In genomic region chr6:12748454-12748786, GRCm38 (mm10) we compare ENCODE assay signal across 9 mouse cellular contexts. TPM values are rescaled to one million over a fixed set of nuclear protein-coding genes. Genes with fewer than 3 reads are reported as not detected.
DNase-seq lines count a peak whose midpoint lies in the region; ATAC-seq lines count a peak whose summit lies in the region.
"Had no signal": no experiment of that assay in that cellular context is flagged by ENCODE, and none has a peak within 500 bp of the region (broad histone marks: within the 10 kb centered on the region; RNA-seq: fewer than 3 reads in every experiment).

No protein-coding gene starts in this region.

- H3K9me3 ChIP-seq in heart, embryonic 13.5 days = no peaks in the 10 kb centered on the region
- no peaks in the 10 kb centered on the region for H3K9me3 ChIP-seq in forebrain, embryonic 16.5 days (ENCODE audit: control insufficient read depth, low read length)
- H3K9me3 ChIP-seq in liver, embryonic 13.5 days (replicated peaks) = no peaks in the 10 kb centered on the region

- no peak for ATAC-seq in heart, embryonic 13.5 days (ENCODE audit: extremely low read depth, insufficient number of reproducible peaks, low FRiP score, low TSS enrichment)
- ATAC-seq in forebrain, embryonic 16.5 days = peak; percentile 10
- ATAC-seq in liver, embryonic 13.5 days (ENCODE audit: low read depth) = no peak; the same call in 1 of the 2 replicates
- ATAC-seq in inflammation-experienced regulatory T-cells, adult 6 months = no peak

- WGBS in heart, embryonic 13.5 days = 2% methylated on average over 6 of the region's 6 CpGs
- WGBS in forebrain, embryonic 16.5 days = 0% methylated on average over 6 of the region's 6 CpGs
- WGBS in liver, embryonic 13.5 days (ENCODE audit: insufficient replicate concordance) = 2% methylated on average over 6 of the region's 6 CpGs

- peak overlapping the region; percentile 91 for H3K4me2 ChIP-seq in heart, embryonic 13.5 days
- peak overlapping the region; percentile 63 for H3K4me2 ChIP-seq in forebrain, embryonic 16.5 days (ENCODE audit: low read length)
- H3K4me2 ChIP-seq in liver, embryonic 13.5 days = peak overlapping the region; percentile 69

- no peaks in the 10 kb centered on the region for H3K27me3 ChIP-seq in heart, embryonic 13.5 days (replicated peaks)
- H3K27me3 ChIP-seq in forebrain, embryonic 16.5 days (replicated peaks; ENCODE audit: control insufficient read depth, insufficient read depth, low read length) = no peaks in the 10 kb centered on the region
- H3K27me3 ChIP-seq in liver, embryonic 13.5 days = peaks cover 38% of the 10 kb centered on the region

- H3K27ac ChIP-seq in heart, embryonic 13.5 days (replicated peaks) = peak overlapping the region; percentile 68
- H3K27ac ChIP-seq in forebrain, embryonic 16.5 days (ENCODE audit: low read length) = peak overlapping the region; percentile 87
- H3K27ac ChIP-seq in liver, embryonic 13.5 days = no peak overlapping the region

- intact Hi-C loops in heart, postnatal 10 days (cut with DNase I) = loop anchor here (5.0 kb wide), 2 partner anchors 206 to 396 kb away; no protein-coding TSS in a partner anchor

- peaks cover 7% of the 10 kb centered on the region for H3K4me1 ChIP-seq in heart, embryonic 13.5 days
- peaks cover 12% of the 10 kb centered on the region for H3K4me1 ChIP-seq in forebrain, embryonic 16.5 days (replicated peaks; ENCODE audit: control insufficient read depth, insufficient read depth, low read length)
- H3K4me1 ChIP-seq in liver, embryonic 13.5 days (replicated peaks) = peaks cover 8% of the 10 kb centered on the region

- H3K9ac ChIP-seq in heart, embryonic 13.5 days = peak overlapping the region; percentile 81
- H3K9ac ChIP-seq in forebrain, embryonic 16.5 days (replicated peaks; ENCODE audit: low read depth, low read length) = peak overlapping the region; percentile 83
- H3K9ac ChIP-seq in liver, embryonic 13.5 days = no peak overlapping the region

- H3K36me3 ChIP-seq in heart, embryonic 13.5 days = no peaks in the 10 kb centered on the region
- no peaks in the 10 kb centered on the region for H3K36me3 ChIP-seq in forebrain, embryonic 16.5 days (ENCODE audit: control insufficient read depth, insufficient read depth)
- no peaks in the 10 kb centered on the region for H3K36me3 ChIP-seq in liver, embryonic 13.5 days

- DNase-seq in heart, postnatal 10 days = no peak
- peak; percentile 70 for DNase-seq in NIH3T3 (ENCODE audit: low read depth)
- DNase-seq in liver, embryonic 13.5 days = no peak
- DNase-seq in telencephalon, adult 2 months (ENCODE audit: low read depth, low spot score) = peak; percentile 13
- no peak for DNase-seq in spleen, postnatal 10 days (ENCODE audit: low spot score in 2 of 2)

- H3K4me3 ChIP-seq in heart, embryonic 13.5 days = peak overlapping the region; percentile 72
- H3K4me3 ChIP-seq in forebrain, embryonic 16.5 days (replicated peaks; ENCODE audit: low read length) = peak overlapping the region; percentile 72
- peak overlapping the region; percentile 56 for H3K4me3 ChIP-seq in liver, embryonic 13.5 days (replicated peaks)

RNA-seq across cellular contexts. Expression of gene Thsd7a, which starts 0.8 kb away (rescaled TPM):
- 3.0 and 3.6 TPM in 2 replicates for polyA plus RNA-seq in heart, embryonic 13.5 days (2015; fragmentation: Nextera tagmentation; extraction: Ambion mirVana)
- total RNA-seq in heart, postnatal 10 days (2021) = 10 to 100 TPM; 12.8 to 13.6 TPM
- 11.2 and 12.8 TPM in 2 replicates for polyA plus RNA-seq in forebrain, embryonic 16.5 days (2015; fragmentation: Nextera tagmentation; extraction: Ambion mirVana)
- polyA plus RNA-seq in liver, embryonic 13.5 days (2015; fragmentation: Nextera tagmentation; extraction: Ambion mirVana) = 0.46 and 0.48 TPM in 2 replicates
- polyA plus RNA-seq in inflammation-experienced regulatory T-cells, adult 6 months (2017; shearing (Covaris generic)) = not detected
- total RNA-seq: neutrophil, adult 5-6 weeks had no signal

Comparison
In these comparisons a context has a peak if more than half of its experiments do, and no peak if none do; other contexts are left out.
1. DNase-seq: peak in NIH3T3 (single experiment) and telencephalon, adult 2 months (single experiment); none in heart, postnatal 10 days (0 of 2), liver, embryonic 13.5 days (single experiment) and spleen, postnatal 10 days (0 of 2).
2. Peak in every context shown above with its lines, with median percentiles within 50 percentile points of each other: H3K4me2 ChIP-seq and H3K4me3 ChIP-seq.